Mouse (Mus musculus) gastrocnemius, adult 8-10 months (tissue): ENCODE measurements around the gene Mbnl2. TPM values are rescaled to one million over a fixed set of nuclear protein-coding genes. Genes with fewer than 3 reads are reported as not detected.

Source experiments
- DNase-seq, 2 experiments: peaks; one replicate each; pipeline ENCODE4 v3.0.0; 2022; ENCODE audit warnings: low spot score in 2 of 2
- total RNA-seq, 4 experiments: library from RNA; stranded (reverse); gene quantifications; 2 replicates each; pipeline ENCODE4 v1.2.4; 2022

Mbnl2 gene
- total RNA-seq, 4 experiments from 2014 or later, result 229 to 309 (median 276) TPM

GRCm38 (mm10) chr14:120324883-120325480 is 49.5 kb downstream of the Mbnl2 start:
- no peak for DNase-seq

GRCm38 (mm10) chr14:120325673-120326072 is 50.2 kb downstream of the Mbnl2 start:
- no peak for DNase-seq

GRCm38 (mm10) chr14:120330454-120330853 is 55.0 kb downstream of the Mbnl2 start:
- peak; percentile 59 to 73 for DNase-seq

GRCm38 (mm10) chr14:120330881-120331514 is 55.5 kb downstream of the Mbnl2 start:
- DNase-seq, result no peak

- no peak for DNase-seq
Observed at GRCm38 (mm10) chr14:120333465-120334243, 58.2 kb downstream of the Mbnl2 start.

GRCm38 (mm10) chr14:120335366-120335765 is 59.9 kb downstream of the Mbnl2 start:
- no peak for DNase-seq

GRCm38 (mm10) chr14:120335871-120336270 is 60.4 kb downstream of the Mbnl2 start:
- DNase-seq, result no peak

GRCm38 (mm10) chr14:120336380-120336779 is 60.9 kb downstream of the Mbnl2 start:
- DNase-seq, result peak; percentile 72 to 82

GRCm38 (mm10) chr14:120336841-120337240 is 61.4 kb downstream of the Mbnl2 start:
- no peak for DNase-seq

- DNase-seq, result no peak
Observed at GRCm38 (mm10) chr14:120337731-120338462, 62.4 kb downstream of the Mbnl2 start.

GRCm38 (mm10) chr14:120338706-120339105 is 63.2 kb downstream of the Mbnl2 start:
- no peak for DNase-seq

- DNase-seq, result no peak
Observed at GRCm38 (mm10) chr14:120341912-120342311, 66.4 kb downstream of the Mbnl2 start.

- no peak for DNase-seq
Observed at GRCm38 (mm10) chr14:120342321-120342720, 66.9 kb downstream of the Mbnl2 start.

GRCm38 (mm10) chr14:120344641-120345040 is 69.2 kb downstream of the Mbnl2 start:
- DNase-seq, result no peak

GRCm38 (mm10) chr14:120347410-120348315 is 72.2 kb downstream of the Mbnl2 start:
- DNase-seq, result peak; percentile 69 to 77

- no peak for DNase-seq
Observed at GRCm38 (mm10) chr14:120349332-120349731, 73.9 kb downstream of the Mbnl2 start.

GRCm38 (mm10) chr14:120352136-120352843 is 76.8 kb downstream of the Mbnl2 start:
- DNase-seq, result no peak

GRCm38 (mm10) chr14:120353211-120353610 is 77.7 kb downstream of the Mbnl2 start:
- DNase-seq, result no peak

- DNase-seq, result no peak
Observed at GRCm38 (mm10) chr14:120354595-120354994, 79.1 kb downstream of the Mbnl2 start.
